Mouse (Mus musculus) brain, embryonic 14.5 days (tissue): ENCODE data around the gene Dpyd. TPM values are rescaled to one million over a fixed set of nuclear protein-coding genes. Genes with fewer than 3 reads are reported as not detected.

ENCODE experiments used
- DNase-seq: peaks from one replicate; pipeline ENCODE4 v3.0.0-alpha.2; 2011; ENCODE audit warnings: low read depth
- CTCF ChIP-seq: fragments of 200-500 bp; IDR thresholded peaks from 2 replicates; pipeline ENCODE4 v1.5.1; 2012; ENCODE audit warnings: inconsistent platforms, mild to moderate bottlenecking, moderate library complexity, borderline replicate concordance; ENCODE audit not compliant: insufficient read depth, insufficient read length; ENCODE audit errors: extremely low read depth
- POLR2A ChIP-seq: fragments of 200-500 bp; IDR thresholded peaks from 2 replicates; pipeline ENCODE4 v1.6.1; 2012; ENCODE audit warnings: mild to moderate bottlenecking, inconsistent platforms, borderline replicate concordance; ENCODE audit not compliant: poor library complexity, insufficient read depth, insufficient read length, severe bottlenecking; ENCODE audit errors: extremely low read depth
- polyA plus RNA-seq: library from polyadenylated mRNA; depleted of rRNA; stranded (reverse); fragments of >200 nt; gene quantifications from 2 replicates; pipeline ENCODE4 v1.2.3, GENCODE M21; 2012; rRNA removed

Gene Dpyd
- 1.6 and 2.2 TPM in 2 replicates for polyA plus RNA-seq

DNA sequence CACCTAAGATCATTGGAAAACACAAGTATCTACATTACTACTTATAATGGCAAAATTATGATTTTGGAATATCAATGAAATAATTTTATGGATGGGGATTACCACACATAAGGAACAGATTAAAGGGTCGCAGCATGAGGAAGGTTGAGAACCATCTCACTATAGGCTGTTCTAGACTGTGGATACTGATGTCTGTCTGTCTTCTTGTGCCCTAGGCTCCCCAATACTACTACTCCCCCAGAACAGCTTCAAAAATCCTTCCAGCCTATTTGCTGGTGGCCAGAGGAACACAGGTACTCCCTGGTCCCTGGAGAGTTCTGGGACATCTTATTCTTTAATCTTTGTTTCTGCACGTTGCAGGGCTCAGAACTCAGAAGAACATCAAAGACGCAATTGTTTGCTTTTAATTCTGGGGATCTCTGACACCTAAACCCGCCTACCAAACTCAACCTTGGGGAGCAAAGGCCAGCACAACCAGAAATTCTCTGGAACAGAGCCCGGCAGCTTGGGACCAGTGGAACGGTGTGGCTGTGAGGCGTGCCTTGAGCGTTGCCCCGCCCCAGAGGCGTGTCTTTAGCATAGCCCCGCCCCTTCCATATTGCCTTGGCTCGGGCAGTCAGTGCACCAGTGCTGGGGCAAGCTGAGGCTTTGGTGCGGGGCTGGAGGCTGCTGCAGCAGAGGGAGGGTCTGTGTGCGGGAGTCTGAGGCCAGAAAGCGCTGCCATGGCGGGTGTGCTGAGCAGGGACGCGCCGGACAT lies at the start of gene Dpyd:
TSS of gene Dpyd (plus strand) at position 576 of the 757 bp plus-strand sequence.
- TF ChIP-seq POLR2A (no peak), CTCF (no peak)

DNA sequence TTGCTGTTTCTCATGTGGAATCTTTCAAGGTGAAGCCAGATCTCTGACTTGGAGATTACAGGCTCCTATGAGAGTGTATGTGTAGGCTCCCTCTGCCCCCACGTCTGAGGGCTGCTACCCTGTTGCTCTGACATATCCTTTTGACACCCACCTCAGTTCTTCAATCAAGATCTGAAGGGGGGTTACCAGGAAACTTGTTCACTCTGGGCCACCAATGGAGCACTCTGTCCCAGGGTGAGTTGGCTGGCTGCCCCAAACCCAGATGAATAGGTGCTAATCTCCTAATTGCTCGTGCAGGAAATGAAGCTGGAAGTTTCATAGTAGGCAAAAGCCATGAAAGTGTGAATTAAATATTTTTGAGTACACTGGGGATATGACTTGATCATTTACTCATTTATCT lies 24.3 kb upstream of the Dpyd start:
- peak; percentile 47 for DNase-seq
- TF ChIP-seq CTCF = no peak
- TF ChIP-seq POLR2A = no peak

More for the DNA sequence above, at the start of gene Dpyd:
- DNase-seq = peak; percentile 92

DNA sequence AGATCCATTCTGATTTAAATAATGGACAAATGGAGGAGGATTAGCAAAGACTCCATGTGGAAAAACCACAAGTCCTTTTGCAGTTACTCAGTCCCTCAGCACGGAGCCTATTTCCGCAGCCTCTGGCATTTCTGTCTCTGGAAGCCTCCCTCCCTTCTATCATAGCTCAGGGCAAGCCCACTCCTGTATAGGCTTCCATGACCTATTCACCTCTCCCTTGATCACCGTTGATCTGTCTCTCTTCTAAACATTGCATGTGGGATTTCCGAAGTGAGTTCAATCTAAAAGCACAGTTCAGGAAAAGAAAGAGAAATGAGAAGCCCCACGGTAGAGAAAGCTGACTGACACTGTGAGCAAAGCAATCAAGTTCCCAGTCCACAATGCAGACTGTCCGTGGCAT lies 20.2 kb upstream of the Dpyd start:
- DNase-seq = peak; percentile 52
- TF ChIP-seq CTCF = no peak
- TF ChIP-seq POLR2A = no peak

DNA sequence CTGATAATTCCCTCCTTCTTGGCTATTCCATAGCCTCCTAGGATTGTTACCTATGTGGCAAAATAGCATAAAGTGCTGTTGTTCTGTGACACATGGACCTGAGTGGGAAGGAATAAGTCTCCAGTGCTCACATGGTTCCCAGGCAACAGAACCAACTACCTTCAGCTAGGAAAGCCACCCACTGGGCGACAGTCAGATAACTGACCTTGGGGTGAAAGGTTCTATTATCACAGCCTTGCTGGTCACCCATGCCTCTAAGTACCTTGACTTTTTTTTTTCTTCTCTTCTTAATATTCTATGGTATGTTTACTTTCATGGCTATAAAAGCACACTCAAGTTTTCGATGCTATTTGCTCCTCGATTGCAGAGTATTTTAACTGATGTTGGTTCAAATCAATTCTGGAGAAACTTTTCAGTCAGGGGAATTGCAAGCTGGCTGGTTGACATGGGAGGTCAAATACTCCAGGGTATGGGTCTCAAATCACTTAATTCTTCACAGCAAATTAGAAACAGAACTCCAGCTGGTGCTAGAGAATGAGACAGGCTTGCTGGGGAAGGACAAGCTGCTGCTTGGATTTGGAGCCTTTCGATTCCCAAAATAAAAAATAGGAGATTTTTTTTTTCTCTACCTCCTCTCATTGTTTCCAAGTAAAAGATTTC lies 14.2 kb upstream of the Dpyd start:
- peak; percentile 56 for DNase-seq
- TF ChIP-seq CTCF (no peak), POLR2A (no peak)

DNA sequence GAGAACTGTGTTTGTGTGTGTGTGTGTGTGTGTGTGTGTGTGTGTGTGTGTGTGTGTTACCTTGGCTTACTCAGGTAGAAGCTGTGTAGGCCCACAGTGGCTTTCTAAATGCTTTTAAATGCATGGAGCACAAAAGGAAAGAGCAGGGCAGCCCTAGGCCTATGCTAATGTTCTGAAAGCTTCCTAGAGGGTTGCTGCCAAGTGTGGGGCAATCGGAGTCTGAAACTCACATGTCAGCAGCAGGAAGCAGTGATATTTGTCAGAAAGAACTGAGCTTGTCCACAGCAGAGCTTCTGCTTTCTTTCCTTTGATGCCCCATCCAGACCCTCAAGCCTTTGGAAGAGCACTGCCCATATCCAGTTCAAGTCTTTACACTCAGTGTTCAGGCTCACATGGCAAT lies 4.3 kb upstream of the Dpyd start:
- TF ChIP-seq CTCF = no peak
- TF ChIP-seq POLR2A = no peak
- DNase-seq = no peak

DNA sequence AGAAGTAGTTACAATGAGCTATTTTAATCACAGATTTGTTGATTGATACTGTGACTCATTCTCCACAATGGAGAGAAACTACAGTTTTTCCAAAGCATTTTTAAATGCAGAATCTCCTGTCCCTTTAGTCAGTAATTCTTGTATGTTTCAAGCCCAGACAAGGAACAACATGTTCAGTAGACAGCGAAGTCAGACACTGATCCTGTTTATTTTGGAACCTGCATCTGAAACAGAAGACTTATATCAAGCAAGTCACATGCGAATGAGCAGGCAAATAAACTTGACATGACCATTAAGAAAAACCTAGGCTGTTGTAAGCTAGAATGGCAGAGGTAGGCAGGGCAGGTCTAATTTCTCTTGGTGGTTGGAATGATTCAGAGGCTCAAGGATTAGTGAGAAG lies 2.0 kb upstream of the Dpyd start:
- DNase-seq = no peak
- TF ChIP-seq POLR2A = no peak

DNA sequence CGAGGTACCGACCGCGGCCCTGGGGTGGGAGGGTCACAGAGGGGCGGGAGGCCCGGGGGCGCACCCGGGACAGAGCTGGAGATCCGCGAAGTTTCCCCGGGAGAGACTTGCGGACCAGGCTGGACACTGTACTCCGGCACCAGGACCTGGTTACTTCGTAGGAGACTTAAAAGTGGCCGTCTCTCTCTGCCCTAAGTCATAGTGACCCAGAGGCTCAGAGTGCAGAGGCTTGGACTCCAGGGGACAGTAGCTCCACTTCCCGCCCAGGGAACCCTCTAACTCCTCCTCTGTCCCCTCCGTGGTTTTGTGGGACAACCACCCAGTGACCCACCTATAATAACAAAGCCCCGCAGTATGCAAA lies 362 bp downstream of the Dpyd start:
- TF ChIP-seq CTCF (no peak), POLR2A (no peak)
- DNase-seq = no peak

DNA sequence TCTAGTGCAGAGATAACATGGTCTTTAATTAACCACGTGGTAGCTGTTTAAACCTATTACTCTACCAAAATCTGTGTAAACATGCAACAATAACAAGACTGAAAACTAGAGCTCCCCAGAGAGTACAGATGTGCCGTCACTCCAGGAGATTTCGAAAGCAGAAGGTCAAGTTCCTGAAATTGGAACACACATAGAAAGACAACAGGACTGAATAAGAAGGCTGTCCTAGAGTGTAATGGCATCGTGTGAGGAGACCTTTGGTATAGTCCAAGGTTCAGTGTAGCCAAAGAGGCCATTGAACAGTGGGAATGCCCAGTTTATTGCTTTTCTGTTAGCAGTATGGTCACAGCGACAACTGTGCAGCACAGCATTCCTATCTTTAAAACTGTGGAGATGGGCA lies 4.8 kb downstream of the Dpyd start:
- TF ChIP-seq CTCF (no peak), POLR2A (no peak)
- DNase-seq = no peak

DNA sequence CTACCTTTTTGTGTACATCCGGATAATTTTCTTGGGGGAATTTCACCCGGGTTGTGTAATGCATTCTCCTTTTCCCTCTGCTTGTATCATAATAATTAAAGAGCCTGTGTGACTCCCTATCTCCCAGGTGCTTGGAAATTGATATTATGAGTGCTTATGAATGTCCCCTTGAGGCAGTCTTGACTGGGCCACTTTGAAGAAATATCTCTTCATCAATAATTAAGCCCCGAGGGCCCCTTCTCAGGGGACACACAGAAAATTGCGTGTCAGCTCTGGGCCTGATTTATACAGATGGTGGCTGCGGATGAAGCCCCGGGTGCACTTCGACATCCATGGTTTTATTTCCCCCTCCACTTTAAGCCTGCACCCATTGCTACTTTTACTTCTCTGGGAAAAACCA lies 8.3 kb downstream of the Dpyd start:
- peak; percentile 35 for DNase-seq

DNA sequence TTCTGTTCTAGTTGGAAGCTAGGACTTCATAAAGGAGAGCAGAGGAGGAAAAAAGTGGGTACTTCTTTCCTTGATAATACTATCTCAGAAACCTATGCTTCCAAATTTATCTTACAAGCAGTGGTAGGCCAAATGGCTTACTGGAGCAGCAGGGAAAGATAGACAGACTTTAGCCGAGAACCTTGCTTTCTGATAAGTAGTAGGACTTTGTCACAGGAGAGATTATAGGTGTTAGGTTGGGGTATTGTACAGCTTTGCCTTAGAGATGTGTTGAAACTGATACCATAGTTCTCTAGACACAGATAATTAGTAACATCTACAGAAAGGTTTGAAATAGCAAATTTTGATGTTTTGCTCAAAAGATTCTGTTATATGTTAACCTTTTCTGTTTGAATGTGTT lies 28.6 kb downstream of the Dpyd start:
- DNase-seq = no peak
- TF ChIP-seq POLR2A (no peak), CTCF (no peak)

More for the DNA sequence above, 8.3 kb downstream of the Dpyd start:
- TF ChIP-seq POLR2A (no peak), CTCF (no peak)

DNA sequence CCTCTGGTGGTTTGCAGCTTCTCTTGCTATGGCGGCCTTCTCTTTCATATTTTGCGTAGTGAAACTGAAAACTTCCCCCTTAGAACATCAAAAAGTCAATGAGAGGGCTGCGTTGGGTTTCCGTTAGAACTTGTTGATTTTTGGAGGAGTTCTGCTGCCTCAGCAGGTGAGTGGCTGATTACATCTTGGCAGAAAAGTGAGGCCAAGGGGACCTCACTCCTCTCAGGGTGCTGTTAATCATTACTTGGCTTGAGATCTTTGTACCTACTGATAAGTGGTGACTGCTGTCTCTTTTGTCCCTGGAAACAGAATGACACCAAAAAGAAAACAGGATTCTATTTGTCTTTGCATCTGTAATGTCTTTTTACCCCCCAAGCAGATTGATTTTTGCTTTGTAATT lies 32.9 kb downstream of the Dpyd start:
- no peak for TF ChIP-seq POLR2A
- TF ChIP-seq CTCF = no peak
- no peak for DNase-seq

DNA sequence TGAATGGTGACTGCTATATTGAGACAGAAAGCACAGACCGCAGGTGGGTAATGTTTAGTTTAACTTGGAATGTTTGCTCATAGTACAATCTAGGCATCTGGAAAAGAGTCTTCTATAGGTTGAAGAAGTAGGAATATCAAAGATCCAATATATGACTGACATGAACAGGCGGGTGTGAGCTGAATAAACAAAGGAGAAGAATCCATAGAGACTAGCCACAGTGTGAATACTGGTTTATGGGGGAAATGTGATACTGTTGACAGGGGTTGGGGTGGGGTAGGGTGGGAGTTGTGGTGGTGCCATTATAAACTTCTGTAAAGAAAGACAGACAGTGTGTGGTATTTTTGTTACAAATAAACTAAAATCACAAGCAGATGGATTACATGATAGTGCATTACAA lies 33.8 kb downstream of the Dpyd start:
- TF ChIP-seq CTCF = no peak
- no peak for TF ChIP-seq POLR2A
- no peak for DNase-seq
